Mouse (Mus musculus): ENCODE data around the gene Gm10188.

Gene Gm10188

DNA sequence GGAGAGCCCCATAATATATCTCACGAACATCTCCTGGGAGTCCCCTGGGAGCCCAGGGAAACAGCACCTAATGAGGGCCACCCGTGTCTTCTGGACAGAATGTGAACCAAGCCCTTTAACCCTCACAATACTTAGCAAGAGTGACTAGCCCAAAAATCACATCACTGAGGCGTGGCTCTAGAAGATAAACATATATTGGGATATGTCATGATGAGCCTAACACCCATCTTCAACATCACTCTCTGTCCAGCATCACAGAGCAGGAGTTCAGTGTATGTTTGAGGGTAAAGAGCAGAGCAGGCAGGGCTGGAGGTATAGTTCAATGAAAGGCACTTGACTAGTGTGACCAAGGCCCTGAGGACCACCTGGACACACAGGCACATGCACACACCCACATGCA, at the start of gene Gm10188:
Gene Gm10188 (minus strand): TSS at position 101 of the 400 bp plus-strand sequence.
- no peak for DNase-seq (ENCODE audit: low spot score)

DNA sequence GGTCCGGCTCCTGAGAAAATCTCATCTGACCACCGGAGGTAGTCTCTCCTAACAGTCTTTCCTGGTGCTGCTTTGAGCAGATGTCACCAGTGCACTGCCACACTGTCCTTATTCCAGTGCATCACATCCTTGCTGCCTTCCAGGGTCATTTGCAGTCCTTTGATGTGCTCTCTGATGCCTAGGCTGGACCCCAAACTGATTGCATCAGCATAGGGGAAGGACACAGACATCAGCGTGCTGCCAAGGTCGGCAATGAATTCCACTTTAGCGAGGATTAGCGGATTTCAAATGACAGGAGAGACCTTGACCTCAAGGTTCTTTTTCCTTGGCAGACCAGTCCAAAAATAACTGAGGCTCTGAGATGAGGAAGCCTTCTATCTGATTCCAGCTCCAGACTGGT, 47.6 kb upstream of the Gm10188 start:
- DNase-seq (ENCODE audit: low spot score) = no peak

DNA sequence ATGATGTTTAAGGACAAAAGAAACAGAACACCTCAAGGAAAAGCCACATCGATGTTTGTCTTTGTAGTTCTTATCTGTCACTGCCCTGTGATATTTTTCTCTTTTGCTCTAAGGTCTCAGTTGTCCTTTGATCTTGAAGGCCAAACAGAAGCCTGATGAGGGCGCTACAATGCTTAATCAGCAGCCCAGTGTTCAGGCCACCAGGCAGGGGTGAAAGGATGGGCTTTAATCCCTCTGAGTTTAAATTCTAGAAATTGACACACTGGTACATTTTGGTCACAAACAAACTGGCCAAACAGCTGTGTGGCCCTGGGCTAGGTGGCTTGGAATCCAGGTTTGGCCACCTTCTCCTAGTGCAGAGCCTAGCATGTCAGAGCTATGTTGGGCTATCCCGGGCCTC, 47.1 kb upstream of the Gm10188 start:
- DNase-seq (ENCODE audit: low spot score) = no peak

DNA sequence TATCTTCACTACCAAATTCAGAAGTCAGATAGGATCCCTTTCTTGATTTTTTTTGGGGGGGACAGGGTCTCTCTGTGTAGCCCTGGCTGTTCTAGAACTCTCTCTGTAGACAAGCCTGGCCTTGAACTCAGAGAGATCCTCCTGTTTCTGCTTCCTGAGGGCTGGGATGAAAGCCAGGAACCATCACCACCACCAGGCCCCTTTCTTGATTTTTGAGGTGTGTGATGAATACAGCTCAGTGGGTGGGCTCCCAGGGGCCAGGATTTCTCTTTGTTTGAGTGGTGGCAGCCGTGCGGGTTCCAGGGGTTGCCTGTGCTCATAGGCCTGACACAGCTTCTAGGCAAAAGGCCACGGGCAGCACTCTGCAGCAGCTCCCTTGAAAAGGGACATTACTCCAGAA, 41.7 kb upstream of the Gm10188 start:
- DNase-seq (ENCODE audit: low spot score) = no peak

DNA sequence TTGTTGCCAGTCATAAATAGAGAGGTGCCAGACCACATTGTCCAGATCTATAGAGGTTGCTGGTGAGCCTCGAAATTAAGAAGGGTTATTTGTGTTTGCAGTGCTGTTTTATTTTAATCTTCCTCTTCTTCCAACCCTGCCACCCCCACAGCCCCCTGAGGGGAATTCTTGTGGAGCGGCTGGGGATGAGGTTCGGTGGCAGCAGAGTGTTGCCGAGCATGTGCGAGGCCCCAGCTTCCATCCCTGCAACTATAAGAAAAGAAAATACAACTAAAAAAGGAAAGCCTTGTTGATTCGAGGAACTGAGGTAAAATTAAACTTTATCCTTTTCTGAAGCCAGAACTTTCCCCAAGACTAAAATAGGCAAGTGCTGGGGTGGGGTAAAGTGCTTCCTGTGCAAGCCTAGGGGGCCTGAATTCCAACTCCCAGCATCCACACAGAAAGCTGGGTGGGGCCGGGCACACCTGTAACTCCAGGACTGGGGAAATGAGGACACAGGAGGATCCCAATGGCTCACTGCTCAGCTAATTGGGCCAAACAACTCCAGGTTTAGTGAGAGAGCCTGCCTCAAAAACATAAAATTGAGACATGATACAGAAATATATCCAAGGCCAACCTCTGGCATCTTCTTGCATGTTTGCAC, 39.0 kb upstream of the Gm10188 start:
- no peak for DNase-seq (ENCODE audit: low spot score)

DNA sequence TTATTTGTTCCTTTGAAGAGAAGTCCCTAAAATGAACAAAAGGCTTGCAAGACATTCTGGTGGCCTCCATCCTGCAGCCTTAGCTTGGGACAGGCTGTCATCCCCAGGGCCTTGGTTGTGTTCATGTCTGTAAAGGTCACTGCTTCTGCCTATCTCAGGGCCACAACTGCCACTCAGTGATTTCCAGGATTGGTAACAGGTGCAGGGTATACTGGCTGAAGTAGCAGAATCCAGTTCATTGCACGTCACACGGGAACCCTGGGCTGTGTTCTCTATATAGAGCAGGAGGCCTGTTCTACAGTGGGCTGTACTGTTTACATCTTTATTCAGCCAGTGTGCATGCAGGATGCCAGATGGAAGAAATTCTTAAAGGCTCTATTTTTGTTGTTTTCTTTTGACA, 38.4 kb upstream of the Gm10188 start:
- DNase-seq (ENCODE audit: low spot score) = no peak

DNA sequence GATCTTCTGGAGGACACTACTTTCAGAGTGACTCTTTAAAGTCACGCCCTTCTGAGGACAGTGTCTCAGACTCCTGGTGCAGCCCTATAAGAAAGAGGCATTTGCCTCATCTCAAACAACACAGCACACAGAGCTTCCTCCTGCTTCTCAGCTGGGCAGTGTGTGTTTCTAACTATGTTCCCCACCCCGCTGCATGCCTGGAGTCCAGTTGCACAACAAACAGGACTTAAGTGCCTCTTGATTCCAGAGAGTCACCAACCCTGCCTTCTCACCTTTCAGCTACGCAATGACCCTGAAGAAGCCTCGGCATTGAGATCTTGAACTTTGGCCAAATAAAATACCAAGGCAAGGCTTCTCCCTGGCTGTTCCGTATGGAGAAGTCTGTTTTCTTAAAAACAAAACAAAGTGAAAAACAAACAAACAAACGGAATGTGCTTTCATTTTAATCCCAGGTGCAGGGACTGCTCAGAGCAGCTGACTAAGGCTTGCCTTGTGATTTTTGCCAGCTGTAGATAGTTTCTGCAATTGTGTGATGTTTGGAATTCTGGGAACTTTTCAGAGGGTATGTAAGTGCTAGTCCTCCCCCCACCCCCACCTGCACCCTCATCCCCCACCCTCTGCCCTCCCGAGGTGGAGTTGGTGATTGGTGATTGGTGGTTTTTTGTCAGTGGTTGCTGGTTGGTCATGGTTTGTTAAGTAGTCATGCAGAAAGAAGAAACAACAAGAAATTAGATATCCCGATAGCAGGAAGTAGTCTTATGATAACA, 37.4 kb upstream of the Gm10188 start:
- DNase-seq (ENCODE audit: low spot score) = no peak

DNA sequence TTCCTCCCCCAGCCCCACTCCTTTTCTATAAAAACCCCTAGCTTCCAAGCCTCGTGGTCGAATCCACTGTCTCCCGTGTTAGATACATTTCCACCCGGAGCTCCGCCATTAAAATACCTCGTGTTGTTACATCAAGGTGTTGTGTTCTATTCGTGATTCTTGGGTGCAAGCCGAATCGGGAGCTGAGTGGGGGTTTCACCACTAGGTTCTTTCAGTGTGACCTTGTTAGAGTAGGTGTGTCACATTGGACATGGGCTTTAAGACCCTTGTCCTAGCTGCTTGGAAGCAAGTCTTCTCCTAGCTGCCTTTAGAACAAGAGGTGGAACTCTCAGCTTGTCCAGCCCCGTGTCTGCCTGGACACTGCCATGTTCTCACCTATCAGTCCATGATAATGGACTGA, 36.4 kb upstream of the Gm10188 start:
- no peak for DNase-seq (ENCODE audit: low spot score)

DNA sequence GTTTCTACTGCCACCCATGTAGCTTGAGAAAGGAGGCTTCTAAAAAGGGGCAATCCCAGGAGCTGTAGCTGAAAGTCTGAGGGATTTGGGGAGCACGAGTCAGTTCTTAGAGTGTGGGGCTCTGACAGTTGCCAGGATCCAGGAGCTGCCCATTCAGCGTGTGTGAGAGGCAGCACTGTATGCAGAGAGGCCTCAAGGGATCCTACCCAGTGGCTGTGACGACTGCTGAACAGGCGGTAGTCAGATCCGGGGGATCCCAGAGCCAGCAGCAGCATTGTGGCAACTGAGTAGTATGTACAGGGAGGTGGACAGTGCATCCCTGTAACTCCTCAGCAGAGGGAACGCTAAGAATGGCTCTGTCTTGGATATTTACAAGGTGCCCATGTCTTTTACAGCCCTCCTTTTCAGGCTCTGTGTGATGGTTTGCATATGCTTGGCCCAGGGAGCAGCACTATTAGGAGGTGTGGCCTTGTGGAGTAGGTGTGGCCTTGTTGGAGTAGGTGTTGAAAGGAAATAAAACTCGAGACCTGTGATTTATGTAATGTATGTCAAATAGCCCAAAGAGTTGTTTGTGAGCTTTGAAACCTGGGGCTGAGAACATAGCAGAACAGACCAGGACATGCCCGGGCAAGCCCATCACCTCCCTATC, 35.8 kb upstream of the Gm10188 start:
- DNase-seq (ENCODE audit: low spot score) = no peak

DNA sequence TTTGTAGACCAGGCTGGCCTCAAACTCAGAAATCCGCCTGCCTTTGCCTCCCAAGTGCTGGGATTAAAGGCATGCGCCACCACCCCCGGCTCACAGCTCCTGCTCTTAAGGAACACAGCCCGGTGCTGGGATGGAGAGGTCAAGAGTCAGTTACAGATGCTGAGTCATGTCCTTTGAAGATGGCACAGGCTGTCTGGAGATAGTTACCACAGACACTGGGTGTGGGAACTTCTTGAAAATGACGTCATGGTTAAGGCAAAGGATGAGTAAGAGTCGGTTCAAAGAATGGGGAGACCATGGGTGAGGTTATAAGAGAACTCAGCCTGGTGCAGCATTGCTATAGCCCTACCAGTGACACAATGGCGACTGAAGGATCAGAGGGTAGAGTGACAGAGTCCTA, 35.0 kb upstream of the Gm10188 start:
- DNase-seq (ENCODE audit: low spot score) = no peak

DNA sequence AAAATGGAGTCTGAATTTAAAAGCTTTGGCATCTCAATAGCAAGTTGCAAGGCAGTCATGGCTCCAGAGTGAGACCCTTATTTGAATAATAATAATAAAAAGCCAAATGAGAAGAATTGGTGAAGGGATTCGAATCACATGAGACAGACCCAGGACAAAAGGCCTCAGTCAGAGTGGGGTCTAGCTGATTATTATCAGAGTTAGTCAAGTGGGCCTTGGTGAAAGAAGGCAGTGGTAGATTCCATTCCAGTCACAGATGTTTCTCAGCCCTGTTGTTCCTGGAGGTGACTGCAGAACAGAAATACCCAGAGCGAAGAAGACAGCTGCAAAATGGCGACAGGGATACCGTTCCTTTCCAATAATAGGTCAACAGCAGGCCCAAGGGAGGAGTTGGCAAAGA, 34.1 kb upstream of the Gm10188 start:
- DNase-seq (ENCODE audit: low spot score) = no peak

DNA sequence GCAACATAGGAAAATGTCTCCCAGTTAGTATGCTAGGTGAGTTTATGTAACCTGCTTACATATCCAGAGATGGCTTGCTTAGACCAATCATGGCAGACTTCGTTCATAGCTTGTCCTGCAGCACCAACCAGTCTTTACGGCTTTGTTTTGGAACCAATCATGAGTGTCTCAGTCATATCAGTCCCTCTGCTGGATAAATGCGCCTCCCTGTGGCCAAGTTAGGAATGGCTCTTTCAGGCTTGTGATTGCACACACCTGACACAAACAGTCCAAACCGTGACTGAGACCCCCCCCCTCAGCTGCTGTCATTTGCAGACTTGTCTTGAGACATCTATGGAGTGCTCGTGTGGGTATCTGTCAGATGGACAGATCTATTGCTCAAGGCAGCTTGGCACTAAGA, 31.5 kb upstream of the Gm10188 start:
- no peak for DNase-seq (ENCODE audit: low spot score)

DNA sequence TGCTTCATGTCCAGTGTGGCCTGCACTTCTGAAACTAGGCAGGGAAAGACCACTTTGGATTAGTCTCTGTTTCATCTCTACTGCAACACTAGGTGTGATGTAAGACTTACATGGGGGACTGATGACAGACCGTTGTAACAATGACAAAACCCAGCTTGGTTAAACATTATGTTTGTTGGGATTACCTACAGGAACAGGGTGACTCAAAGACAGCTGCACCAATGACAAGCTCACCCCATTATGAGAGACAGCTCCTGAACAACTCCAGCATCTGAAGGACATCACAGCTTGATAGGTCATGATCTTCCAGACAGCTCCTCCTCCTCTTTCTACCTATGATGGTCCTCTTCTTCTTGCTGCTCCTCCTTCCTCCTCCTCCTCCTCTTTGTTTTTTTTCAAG, 30.8 kb upstream of the Gm10188 start:
- DNase-seq (ENCODE audit: low spot score) = no peak

DNA sequence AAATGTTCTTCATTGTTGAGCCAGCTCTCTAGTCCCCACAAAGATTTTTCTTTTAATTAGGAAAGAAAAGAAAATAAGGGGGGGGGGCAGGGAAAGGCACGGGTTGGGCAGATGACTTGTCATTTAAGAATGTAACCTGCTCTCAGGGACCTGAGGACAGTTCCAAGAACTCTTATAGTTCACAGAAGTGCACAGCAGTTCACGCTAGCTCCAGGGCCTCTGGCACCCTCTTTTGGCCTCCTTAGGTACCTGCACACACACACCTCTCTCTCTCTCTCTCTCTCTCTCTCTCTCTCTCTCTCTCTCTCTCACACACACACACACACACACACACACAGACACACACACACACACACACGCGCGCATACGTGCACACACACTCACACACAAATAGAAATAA, 24.9 kb upstream of the Gm10188 start:
- no peak for DNase-seq (ENCODE audit: low spot score)

DNA sequence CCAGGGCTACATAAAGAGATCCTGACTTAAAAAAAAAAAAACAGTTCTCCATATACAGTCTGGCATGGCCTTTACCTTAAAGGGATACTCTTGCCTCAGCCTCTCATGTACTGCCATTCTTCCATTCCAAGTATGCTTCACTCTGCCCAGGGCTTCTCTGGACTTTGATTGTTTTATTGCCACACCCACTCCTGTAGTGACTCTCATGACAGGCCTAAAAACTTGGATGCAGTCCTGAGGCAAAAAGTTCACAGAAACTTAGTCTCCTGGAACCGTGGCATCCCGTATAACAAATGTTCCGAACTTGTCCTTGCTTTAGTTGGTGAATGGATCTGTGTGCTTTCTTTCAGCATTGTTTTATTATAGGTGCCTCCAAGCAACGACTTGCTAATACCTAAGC, 17.1 kb upstream of the Gm10188 start:
- DNase-seq (ENCODE audit: low spot score) = no peak

DNA sequence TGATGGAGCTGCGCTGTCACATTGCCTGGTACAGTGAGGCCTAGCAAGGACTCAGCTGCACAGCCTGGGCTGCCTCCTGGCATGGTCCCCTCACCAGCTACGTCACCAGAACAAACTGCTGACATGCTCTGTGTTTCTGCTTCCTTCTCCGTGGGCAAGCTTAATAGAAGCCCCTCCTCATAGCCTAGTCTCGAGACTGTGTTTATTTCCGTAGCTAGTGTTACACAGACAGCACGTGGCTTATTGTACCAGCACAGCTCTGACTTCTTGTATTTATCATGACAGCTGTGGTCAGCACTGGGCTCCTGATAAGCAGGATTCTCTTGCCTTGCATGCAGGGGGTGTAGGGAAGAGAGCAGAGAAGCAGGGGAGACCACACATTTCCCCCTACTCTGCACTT, 16.6 kb upstream of the Gm10188 start:
- no peak for DNase-seq (ENCODE audit: low spot score)

DNA sequence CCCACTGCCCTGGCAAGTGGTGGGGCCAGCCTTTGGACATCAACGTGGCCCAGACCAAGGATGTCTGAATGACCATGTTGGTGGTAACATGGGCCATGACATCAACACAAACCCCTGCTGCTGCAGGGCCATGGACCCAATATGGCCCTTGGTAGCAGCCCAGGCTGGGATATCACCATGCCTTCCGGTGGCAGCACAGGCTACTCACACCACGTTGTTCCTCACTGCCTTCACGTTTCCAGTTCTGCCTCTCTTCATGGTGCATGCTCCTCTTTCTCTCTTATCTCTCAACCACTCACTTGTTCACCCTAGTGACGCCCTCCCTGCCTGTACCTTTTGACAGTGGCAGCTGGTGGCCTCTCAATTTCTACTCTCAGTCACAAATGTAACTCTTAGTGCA, 15.4 kb upstream of the Gm10188 start:
- no peak for DNase-seq (ENCODE audit: low spot score)

DNA sequence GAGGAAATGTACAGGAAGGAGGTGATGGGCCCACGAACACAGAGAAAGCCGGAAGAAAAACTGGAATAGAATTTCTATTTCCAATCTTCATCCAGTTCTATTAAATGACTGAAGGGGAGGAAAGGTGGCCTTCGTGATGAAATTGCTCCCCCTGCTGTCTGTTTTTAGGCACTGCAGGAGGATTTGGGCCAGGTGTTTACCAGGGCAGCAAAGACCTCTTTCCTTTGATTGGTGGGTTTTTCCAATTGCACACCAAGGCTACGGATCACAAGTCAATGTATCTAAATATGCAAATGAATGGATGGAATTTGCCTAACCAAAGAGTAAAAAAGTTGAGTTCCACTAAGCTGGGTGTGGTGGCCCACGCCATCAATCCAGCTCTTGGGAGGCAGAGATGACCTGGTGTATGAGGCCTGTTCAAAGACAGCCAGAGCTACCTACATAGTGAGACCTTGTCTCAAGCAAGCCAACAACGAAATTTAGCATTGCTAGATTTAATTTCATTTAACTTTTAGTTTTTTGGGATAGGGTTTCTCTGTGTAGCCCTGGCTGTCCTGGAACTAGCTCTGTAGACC, 8.1 kb upstream of the Gm10188 start:
- DNase-seq (ENCODE audit: low spot score) = peak; percentile 69

DNA sequence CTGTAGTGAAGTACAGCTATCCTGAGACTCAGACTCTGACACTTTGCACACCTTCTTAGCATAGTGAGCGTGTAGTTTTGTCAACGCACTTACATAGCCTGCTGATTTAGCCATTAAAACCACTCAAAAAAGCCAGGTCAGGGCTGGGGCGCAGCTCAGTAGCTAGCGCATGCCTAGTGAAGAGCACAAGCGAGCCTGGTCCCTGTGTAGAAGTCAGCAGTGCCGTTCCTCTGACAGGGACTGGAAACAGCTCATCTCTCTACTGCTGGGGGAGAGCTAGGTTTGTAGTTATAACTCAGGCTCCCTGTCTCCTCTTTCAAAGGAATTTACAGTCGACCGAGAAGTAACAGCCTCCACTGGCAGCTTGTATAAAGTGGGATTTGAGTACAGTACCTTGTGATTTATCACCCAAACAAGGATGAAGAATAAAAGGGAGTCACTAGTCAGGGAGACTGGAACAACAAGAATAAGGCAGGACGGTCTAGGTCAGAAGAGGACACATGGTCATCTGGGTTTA, 5.2 kb upstream of the Gm10188 start:
- no peak for DNase-seq (ENCODE audit: low spot score)

DNA sequence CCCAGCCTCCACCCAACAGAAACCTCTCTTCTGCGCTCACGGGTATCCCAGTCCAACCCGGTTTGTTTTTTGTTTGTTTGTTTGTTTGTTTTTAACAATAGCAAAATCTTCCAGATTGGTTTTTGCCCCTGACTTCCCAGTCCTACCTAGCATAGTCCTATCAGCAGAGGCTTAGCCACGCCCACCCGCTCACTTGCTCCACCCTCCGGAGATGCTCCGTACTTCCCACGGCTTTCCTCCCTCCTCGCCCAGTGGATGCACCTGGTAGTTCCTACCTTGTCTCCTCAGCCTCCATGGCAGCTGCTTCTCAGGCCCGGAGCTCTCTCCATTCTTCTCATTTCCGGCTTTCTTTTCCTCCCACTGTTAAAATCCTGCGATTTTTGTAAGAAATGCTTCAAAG, 4.0 kb upstream of the Gm10188 start:
- no peak for DNase-seq (ENCODE audit: low spot score)

DNA sequence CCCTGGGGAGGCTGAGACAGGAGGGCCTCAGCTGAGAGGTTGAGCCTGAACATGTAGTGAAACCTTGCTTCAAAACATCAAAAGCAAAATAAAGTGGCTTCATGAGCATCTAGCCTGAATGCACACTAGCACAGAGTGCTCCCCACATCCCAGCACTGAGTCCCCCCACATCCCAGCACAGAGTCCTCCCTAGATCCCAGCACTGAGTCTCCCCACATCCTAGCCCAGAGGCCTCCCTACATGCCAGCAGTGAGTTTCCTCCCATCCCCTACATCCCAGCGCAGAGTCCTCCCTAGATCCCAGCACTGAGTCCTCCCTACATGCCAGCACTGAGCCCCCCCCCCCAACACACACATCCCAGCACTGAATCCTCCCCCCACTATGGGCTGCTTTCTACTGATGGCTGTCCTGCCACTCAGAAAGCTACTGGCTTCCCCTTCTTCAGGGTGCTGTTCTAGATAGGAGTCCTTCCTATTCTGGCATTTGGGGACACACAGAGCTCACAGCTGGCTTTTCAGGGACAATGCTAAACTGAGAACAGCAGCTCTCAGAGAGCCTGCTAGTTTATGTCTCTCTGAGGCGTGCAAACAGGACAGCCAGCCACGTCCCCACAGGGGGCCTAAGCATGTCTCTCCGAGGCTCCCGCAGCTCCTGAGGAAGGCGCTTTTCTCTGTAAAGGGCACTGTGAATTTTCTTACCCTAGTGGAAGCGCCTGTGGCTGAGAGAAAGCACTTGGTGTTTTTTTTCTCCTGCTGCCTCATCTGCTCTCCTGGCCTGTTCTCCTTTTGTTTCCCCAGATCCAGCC, 2.1 kb upstream of the Gm10188 start:
- no peak for DNase-seq (ENCODE audit: low spot score)
